Comparison of ENCODE assay signal across 11 mouse cellular contexts in the genomic region with DNA sequence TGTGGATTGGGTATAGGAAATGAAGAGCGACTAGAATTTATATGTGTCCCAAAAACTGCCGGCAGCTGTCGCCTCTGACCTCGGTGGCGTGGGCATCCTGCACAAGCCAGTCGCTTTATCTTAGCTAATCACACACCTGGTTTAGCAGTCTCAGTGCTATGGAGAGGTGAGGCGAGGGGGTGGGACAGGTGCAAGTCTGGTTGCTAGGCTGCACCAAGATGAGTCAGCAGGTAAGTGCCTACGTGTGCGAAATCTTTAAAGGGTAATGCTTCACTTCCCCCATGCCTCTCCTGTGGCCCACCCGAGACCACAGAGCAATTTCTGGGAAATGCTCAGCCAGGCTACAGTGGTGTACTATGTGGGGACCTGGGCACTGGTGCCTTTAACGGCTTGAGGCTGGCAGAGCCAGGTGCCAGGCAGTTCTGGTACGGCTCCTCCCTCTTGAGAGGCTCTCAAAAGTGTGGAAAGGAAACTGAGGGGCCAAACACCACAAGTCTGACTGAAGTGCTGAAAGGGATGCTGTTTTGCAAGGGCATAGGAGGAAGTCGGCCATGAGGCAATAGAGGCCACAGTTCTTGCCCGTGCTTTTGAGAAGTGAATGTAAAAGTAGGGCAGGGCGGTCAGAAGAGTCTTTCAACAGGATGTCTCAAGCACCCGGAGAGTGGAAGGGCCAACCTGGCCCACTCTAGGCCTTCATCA. TPM values are rescaled to one million over a fixed set of nuclear protein-coding genes. Genes with fewer than 3 reads are reported as not detected.
DNase-seq lines count a peak whose midpoint lies in the region; ATAC-seq and TF ChIP-seq lines count a peak whose summit lies in the region.
"Had no signal": no experiment of that assay in that cellular context is flagged by ENCODE, and none has a peak within 500 bp of the region (broad histone marks: within the 10 kb centered on the region; RNA-seq: fewer than 3 reads in every experiment).

No protein-coding gene starts in this region.

- no peaks in the 10 kb centered on the region for H3K36me3 ChIP-seq in ES-Bruce4 (ENCODE audit: control insufficient read depth, insufficient read depth, low read length, poor library complexity, severe bottlenecking)
- no peaks in the 10 kb centered on the region; the same call in 1 of the 2 replicates for H3K36me3 ChIP-seq in lung, postnatal 0 days (ENCODE audit: insufficient read depth, low read length)
- no peaks in the 10 kb centered on the region for H3K36me3 ChIP-seq in stomach, embryonic 14.5 days (ENCODE audit: control insufficient read depth, insufficient read depth, low read length)
- H3K36me3 ChIP-seq in midbrain, embryonic 13.5 days: no peaks in the 10 kb centered on the region

- H3K27ac ChIP-seq in ES-Bruce4 (ENCODE audit: insufficient read depth, low read length): no peak overlapping the region
- H3K27ac ChIP-seq in lung, postnatal 0 days (ENCODE audit: low read length): peak overlapping the region; percentile 69
- no peak overlapping the region; the same call in 1 of the 2 replicates for H3K27ac ChIP-seq in stomach, embryonic 14.5 days (ENCODE audit: low read length)
- no peak overlapping the region for H3K27ac ChIP-seq in midbrain, embryonic 13.5 days
- H3K27ac ChIP-seq: gastrocnemius, adult 2 months had no signal

- peak; percentile 94 for DNase-seq in lung, postnatal 0 days (ENCODE audit: low spot score)
- DNase-seq in kidney, postnatal 10 days: no peak
- DNase-seq in cerebellum, postnatal 36 days: no peak
- DNase-seq in adrenal gland, postnatal 14 days: no peak
- DNase-seq: gastrocnemius, adult 2 months had no signal

- no peak for TF ChIP-seq POLR2A in ES-Bruce4 (IDR thresholded peaks at IDR 0.05; ENCODE audit: insufficient read depth, low read length)

- WGBS in lung, postnatal 0 days: 40% methylated on average over 16 of the region's 16 CpGs
- WGBS in stomach, embryonic 14.5 days: 64% methylated on average over 16 of the region's 16 CpGs
- 79% methylated on average over 16 of the region's 16 CpGs for WGBS in midbrain, embryonic 13.5 days

- no peak for TF ChIP-seq CTCF in ES-Bruce4 (IDR thresholded peaks at IDR 0.05; ENCODE audit: low read depth, low read length)
- TF ChIP-seq CTCF in lung, postnatal 0 days (IDR thresholded peaks at IDR 0.05): no peak

- ATAC-seq in granulocyte monocyte progenitor cell, adult 5-6 weeks (replicated peaks; ENCODE audit: poor library complexity, severe bottlenecking): peak; percentile 69
- peak; percentile 89 for ATAC-seq in lung, postnatal 0 days
- peak; percentile 85 for ATAC-seq in stomach, embryonic 14.5 days (ENCODE audit: insufficient number of reproducible peaks, insufficient read depth, low FRiP score, low read depth)
- no peak for ATAC-seq in midbrain, embryonic 13.5 days

- peak overlapping the region; percentile 25; the same call in 1 of the 2 replicates for H3K4me2 ChIP-seq in lung, postnatal 0 days (replicated peaks; ENCODE audit: low read depth, low read length)
- no peak overlapping the region for H3K4me2 ChIP-seq in stomach, embryonic 14.5 days (replicated peaks; ENCODE audit: low read depth, low read length)
- no peak overlapping the region for H3K4me2 ChIP-seq in midbrain, embryonic 13.5 days (replicated peaks)

- 0 out of 2 replicates have a peak, but pooled peaks have one; percentile 54 for TF ChIP-seq EP300 in ES-Bruce4 (IDR thresholded peaks at IDR 0.05; ENCODE audit: insufficient read depth, low read depth, low read length)
- peak; percentile 80 for TF ChIP-seq EP300 in lung, postnatal 0 days (IDR thresholded peaks at IDR 0.05)

- peaks cover 2% of the 10 kb centered on the region for H3K4me1 ChIP-seq in ES-Bruce4 (ENCODE audit: control insufficient read depth, insufficient read depth, low read length)
- H3K4me1 ChIP-seq in lung, postnatal 0 days (ENCODE audit: insufficient read depth, low read depth, low read length): 0 out of 2 replicates have a peak, but pooled peaks cover 3% of the 10 kb centered on the region
- no peaks in the 10 kb centered on the region for H3K4me1 ChIP-seq in stomach, embryonic 14.5 days (ENCODE audit: control insufficient read depth, insufficient read depth, low read length)
- no peaks in the 10 kb centered on the region for H3K4me1 ChIP-seq in midbrain, embryonic 13.5 days (replicated peaks)

- H3K4me3 ChIP-seq in ES-Bruce4 (ENCODE audit: low read depth, low read length): no peak overlapping the region
- H3K4me3 ChIP-seq in lung, postnatal 0 days (ENCODE audit: low read depth, low read length): no peak overlapping the region
- H3K4me3 ChIP-seq in stomach, embryonic 14.5 days (ENCODE audit: low read depth, low read length): no peak overlapping the region
- H3K4me3 ChIP-seq in midbrain, embryonic 13.5 days (replicated peaks): no peak overlapping the region
- H3K4me3 ChIP-seq: gastrocnemius, adult 2 months had no signal

- no peak overlapping the region for H3K9ac ChIP-seq in ES-Bruce4 (ENCODE audit: low read depth, poor library complexity, severe bottlenecking)
- no peak overlapping the region for H3K9ac ChIP-seq in lung, postnatal 0 days (replicated peaks; ENCODE audit: low read depth)
- H3K9ac ChIP-seq in stomach, embryonic 14.5 days (replicated peaks; ENCODE audit: low read depth, low read length): no peak overlapping the region
- no peak overlapping the region for H3K9ac ChIP-seq in midbrain, embryonic 13.5 days (replicated peaks)

- no peaks in the 10 kb centered on the region for H3K27me3 ChIP-seq in ES-Bruce4 (ENCODE audit: control insufficient read depth, insufficient read depth, low read length, poor library complexity, severe bottlenecking)
- H3K27me3 ChIP-seq in lung, postnatal 0 days (replicated peaks; ENCODE audit: insufficient read depth, low read length): no peaks in the 10 kb centered on the region
- H3K27me3 ChIP-seq in stomach, embryonic 14.5 days (ENCODE audit: control insufficient read depth, insufficient read depth, low read length): no peaks in the 10 kb centered on the region
- H3K27me3 ChIP-seq in midbrain, embryonic 13.5 days: no peaks in the 10 kb centered on the region

- no peaks in the 10 kb centered on the region for H3K9me3 ChIP-seq in ES-Bruce4 (replicated peaks; ENCODE audit: control insufficient read depth, insufficient read depth, low read length, poor library complexity, severe bottlenecking)
- H3K9me3 ChIP-seq in lung, postnatal 0 days (ENCODE audit: low read length): no peaks in the 10 kb centered on the region
- H3K9me3 ChIP-seq in stomach, embryonic 14.5 days (ENCODE audit: control insufficient read depth, low read depth, low read length): no peaks in the 10 kb centered on the region
- H3K9me3 ChIP-seq in midbrain, embryonic 13.5 days: no peaks in the 10 kb centered on the region

RNA-seq across cellular contexts. Expression of a gene that starts 12.3 kb away (rescaled TPM):
- 2.3 and 4.0 TPM in 2 replicates for polyA plus RNA-seq in ES-Bruce4 (2011; ENCODE audit: insufficient read depth, insufficient read length, low read depth, missing spikeins)
- 1.6 and 7.0 TPM in 2 replicates for total RNA-seq in granulocyte monocyte progenitor cell, adult 5-6 weeks (2014; fragmentation: Nextera tagmentation)
- 1.8 TPM in 1 of 2 replicates, not detected in the other for total RNA-seq in granulocyte monocyte progenitor cell, adult 5-6 weeks (2017)
- 0.12 and 0.14 TPM in 2 replicates for polyA plus RNA-seq in lung, postnatal 0 days (2015; fragmentation: Nextera tagmentation; extraction: Ambion mirVana)
- 0.36 and 0.39 TPM in 2 replicates for polyA plus RNA-seq in stomach, embryonic 14.5 days (2014; fragmentation: Nextera tagmentation; extraction: Ambion mirVana)
- polyA plus RNA-seq in midbrain, embryonic 13.5 days (2015; fragmentation: Nextera tagmentation; extraction: Ambion mirVana): 0.12 TPM in 1 of 2 replicates, not detected in the other
- 0.19 and 1.1 TPM in 2 replicates for total RNA-seq in adrenal gland, postnatal 14 days (2021)
- total RNA-seq: gastrocnemius, adult 2 months had no signal
- polyA plus RNA-seq: neural tube, embryonic 11.5 days had no signal

RNA-seq across cellular contexts. Expression of a gene that starts 12.9 kb away (rescaled TPM):
- not detected in 2 replicates for polyA plus RNA-seq in ES-Bruce4 (2011; ENCODE audit: insufficient read depth, insufficient read length, low read depth, missing spikeins)
- not detected in 2 replicates for total RNA-seq in granulocyte monocyte progenitor cell, adult 5-6 weeks (2014; fragmentation: Nextera tagmentation)
- total RNA-seq in granulocyte monocyte progenitor cell, adult 5-6 weeks (2017): not detected in 2 replicates
- not detected in 2 replicates for polyA plus RNA-seq in lung, postnatal 0 days (2015; fragmentation: Nextera tagmentation; extraction: Ambion mirVana)
- not detected in 2 replicates for polyA plus RNA-seq in stomach, embryonic 14.5 days (2014; fragmentation: Nextera tagmentation; extraction: Ambion mirVana)
- not detected in 2 replicates for polyA plus RNA-seq in midbrain, embryonic 13.5 days (2015; fragmentation: Nextera tagmentation; extraction: Ambion mirVana)
- total RNA-seq in adrenal gland, postnatal 14 days (2021): not detected in 2 replicates
- total RNA-seq: gastrocnemius, adult 2 months had no signal
- polyA plus RNA-seq: large intestine, adult 2 months; neural tube, embryonic 11.5 days had no signal

RNA-seq across cellular contexts. Expression of a gene that starts 23.9 kb away (rescaled TPM):
- polyA plus RNA-seq in ES-Bruce4 (2011; ENCODE audit: insufficient read depth, insufficient read length, low read depth, missing spikeins): 144 and 146 TPM in 2 replicates
- 87.9 and 106 TPM in 2 replicates for total RNA-seq in granulocyte monocyte progenitor cell, adult 5-6 weeks (2014; fragmentation: Nextera tagmentation)
- total RNA-seq in granulocyte monocyte progenitor cell, adult 5-6 weeks (2017): 172 and 197 TPM in 2 replicates
- polyA plus RNA-seq in lung, postnatal 0 days (2015; fragmentation: Nextera tagmentation; extraction: Ambion mirVana): 58.8 and 59.8 TPM in 2 replicates
- polyA plus RNA-seq in stomach, embryonic 14.5 days (2014; fragmentation: Nextera tagmentation; extraction: Ambion mirVana): 111 and 114 TPM in 2 replicates
- polyA plus RNA-seq in midbrain, embryonic 13.5 days (2015; fragmentation: Nextera tagmentation; extraction: Ambion mirVana): 120 and 123 TPM in 2 replicates
- total RNA-seq in adrenal gland, postnatal 14 days (2021): 59.3 and 64.6 TPM in 2 replicates

RNA-seq across cellular contexts. Expression of a gene that starts 44.7 kb away (rescaled TPM):
- polyA plus RNA-seq in ES-Bruce4 (2011; ENCODE audit: insufficient read depth, insufficient read length, low read depth, missing spikeins): 16.1 and 18.2 TPM in 2 replicates
- total RNA-seq in granulocyte monocyte progenitor cell, adult 5-6 weeks (2014; fragmentation: Nextera tagmentation): 92.8 and 93.0 TPM in 2 replicates
- 171 and 187 TPM in 2 replicates for total RNA-seq in granulocyte monocyte progenitor cell, adult 5-6 weeks (2017)
- polyA plus RNA-seq in lung, postnatal 0 days (2015; fragmentation: Nextera tagmentation; extraction: Ambion mirVana): 41.6 and 48.7 TPM in 2 replicates
- 5.0 and 5.4 TPM in 2 replicates for polyA plus RNA-seq in stomach, embryonic 14.5 days (2014; fragmentation: Nextera tagmentation; extraction: Ambion mirVana)
- 0.94 and 1.5 TPM in 2 replicates for polyA plus RNA-seq in midbrain, embryonic 13.5 days (2015; fragmentation: Nextera tagmentation; extraction: Ambion mirVana)
- total RNA-seq in adrenal gland, postnatal 14 days (2021): 27.4 and 28.0 TPM in 2 replicates

RNA-seq across cellular contexts. Expression of a gene that starts 49.2 kb away (rescaled TPM):
- polyA plus RNA-seq in ES-Bruce4 (2011; ENCODE audit: insufficient read depth, insufficient read length, low read depth, missing spikeins): 28.9 and 30.0 TPM in 2 replicates
- 32.5 and 38.2 TPM in 2 replicates for total RNA-seq in granulocyte monocyte progenitor cell, adult 5-6 weeks (2014; fragmentation: Nextera tagmentation)
- total RNA-seq in granulocyte monocyte progenitor cell, adult 5-6 weeks (2017): 7.3 and 9.1 TPM in 2 replicates
- 5.5 and 6.5 TPM in 2 replicates for polyA plus RNA-seq in lung, postnatal 0 days (2015; fragmentation: Nextera tagmentation; extraction: Ambion mirVana)
- polyA plus RNA-seq in stomach, embryonic 14.5 days (2014; fragmentation: Nextera tagmentation; extraction: Ambion mirVana): 19.1 and 20.0 TPM in 2 replicates
- polyA plus RNA-seq in midbrain, embryonic 13.5 days (2015; fragmentation: Nextera tagmentation; extraction: Ambion mirVana): 10.3 and 11.5 TPM in 2 replicates
- total RNA-seq in adrenal gland, postnatal 14 days (2021): 10.6 and 12.1 TPM in 2 replicates
